Mouse (Mus musculus) T-helper 17 cell (primary cell): Measurements from ENCODE around the gene Hps4.
"Not testable (repeated sequence)": the region's sequence is repeated elsewhere in the genome, so short reads cannot be mapped to it uniquely, and the experiment has no call there.

Experiments
- in situ Hi-C, 2 experiments: fragments of 300-600 bp; cut with MboI, MseI; formaldehyde crosslinking; loops; 1 replicate in 1 of 2; 2 replicates in 1 of 2; pipeline ENCODE4 v1.15.1; 2025; ENCODE audit warnings: high pct_unique_total_duplicates in 2 of 2

Hps4 gene

DNA sequence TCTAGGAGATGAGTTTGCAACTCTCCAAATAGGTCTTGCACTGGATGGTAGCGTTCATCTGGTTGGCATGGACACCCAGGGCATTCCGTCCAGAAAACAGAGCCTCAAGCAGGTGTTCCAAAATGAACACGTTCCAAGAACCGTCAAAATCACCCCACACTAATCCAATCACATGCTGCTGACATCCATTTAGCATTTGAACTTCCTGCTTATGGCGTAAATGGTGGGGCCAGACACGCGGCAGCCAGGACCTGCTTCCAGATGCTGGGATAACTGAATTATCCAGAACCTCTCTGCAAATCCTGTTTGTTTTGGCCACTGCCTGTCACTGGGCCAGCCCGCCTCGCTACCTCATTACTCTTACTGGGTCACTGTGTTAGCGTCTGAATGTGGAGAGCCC is 56.4 kb downstream of the Hps4 start:
- in situ Hi-C loops = no loop called here

DNA sequence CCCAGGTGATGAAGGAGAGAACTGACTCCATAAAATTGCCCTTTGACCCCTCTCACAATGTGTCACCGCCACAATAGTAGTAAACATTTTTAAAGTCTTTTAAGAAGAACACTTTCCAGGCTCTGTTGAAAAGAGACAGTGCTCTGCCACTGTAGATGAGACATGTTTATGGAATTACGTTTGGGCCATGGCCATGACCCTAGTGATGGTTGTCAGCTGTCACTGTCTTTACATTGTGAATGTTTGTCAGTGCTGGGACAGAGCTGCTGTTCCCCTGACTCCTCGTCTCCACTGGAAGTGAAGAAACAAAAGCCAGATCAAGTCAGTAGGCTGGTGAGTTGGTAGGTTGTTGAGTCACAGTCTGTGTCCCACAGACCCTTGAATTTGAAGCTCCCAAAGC is 59.6 kb downstream of the Hps4 start:
- in situ Hi-C loops = no loop called here

DNA sequence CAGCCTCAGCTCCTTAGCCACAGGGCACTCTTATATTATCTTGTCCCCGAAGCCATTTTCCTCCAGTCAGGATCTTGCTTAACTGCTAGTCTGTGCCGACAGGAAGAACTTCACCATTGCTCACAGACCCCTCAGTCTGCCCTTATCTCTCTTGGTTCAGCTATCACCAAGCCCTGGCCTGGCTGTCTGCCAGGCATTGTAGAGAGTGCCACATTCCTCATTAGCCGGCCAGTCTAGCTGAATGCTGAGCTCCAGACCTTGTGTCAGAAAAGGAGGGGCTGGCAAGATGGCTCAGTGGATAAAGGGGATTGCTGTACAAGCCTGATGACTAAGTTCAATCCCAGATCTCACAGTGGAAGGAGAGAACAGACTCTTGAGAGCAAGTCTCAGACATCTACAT is 63.1 kb downstream of the Hps4 start:
- in situ Hi-C loops = no loop called here

GRCm38 (mm10) chr5:112409274-112409673 is 66.4 kb downstream of the Hps4 start:
- in situ Hi-C loops = no loop called here

DNA sequence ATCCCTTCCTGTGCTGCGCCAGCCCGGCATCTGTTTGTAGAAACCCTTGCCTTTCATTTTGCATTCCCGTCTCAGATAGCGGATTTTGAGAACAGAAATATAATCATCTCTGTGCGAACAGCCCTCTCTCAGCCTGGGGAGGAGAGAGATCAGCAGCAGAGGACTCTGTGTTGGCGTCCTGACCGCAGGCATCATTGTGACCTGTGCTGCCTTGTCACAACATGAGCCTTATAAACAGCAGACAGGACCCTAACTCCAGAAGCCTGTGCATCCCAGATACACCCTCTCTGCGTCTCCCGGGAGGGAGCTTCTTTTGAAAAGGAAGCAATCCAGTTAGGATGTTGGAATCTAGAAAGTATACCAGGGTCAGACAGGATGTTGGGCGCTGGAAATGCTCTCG is 68.2 kb downstream of the Hps4 start:
- in situ Hi-C loops = no loop called here

GRCm38 (mm10) chr5:112411514-112412335 is 68.8 kb downstream of the Hps4 start:
- in situ Hi-C loops = no loop called here

DNA sequence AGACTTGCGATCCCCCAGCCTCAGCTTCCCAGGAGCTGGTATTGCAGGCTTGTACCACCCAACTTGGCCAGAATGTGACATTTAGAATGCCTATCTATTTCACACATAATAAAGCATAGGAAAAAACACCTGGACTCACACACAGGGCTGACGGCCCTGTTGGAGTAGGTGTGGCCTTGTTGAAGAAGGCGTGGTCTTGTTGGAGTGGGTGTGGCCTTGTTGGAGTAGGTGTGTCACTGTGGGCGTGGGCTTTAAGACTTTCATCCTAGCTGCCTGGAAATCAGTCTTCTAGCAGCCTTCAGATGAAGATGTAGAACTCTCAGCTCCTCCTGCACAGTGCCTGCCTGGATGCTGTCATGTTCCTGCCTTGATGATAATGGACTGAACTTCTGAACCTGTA is 69.9 kb downstream of the Hps4 start:
- in situ Hi-C loops = not testable (repeated sequence)

GRCm38 (mm10) chr5:112416673-112417072 is 73.8 kb downstream of the Hps4 start:
- in situ Hi-C loops = no loop called here

DNA sequence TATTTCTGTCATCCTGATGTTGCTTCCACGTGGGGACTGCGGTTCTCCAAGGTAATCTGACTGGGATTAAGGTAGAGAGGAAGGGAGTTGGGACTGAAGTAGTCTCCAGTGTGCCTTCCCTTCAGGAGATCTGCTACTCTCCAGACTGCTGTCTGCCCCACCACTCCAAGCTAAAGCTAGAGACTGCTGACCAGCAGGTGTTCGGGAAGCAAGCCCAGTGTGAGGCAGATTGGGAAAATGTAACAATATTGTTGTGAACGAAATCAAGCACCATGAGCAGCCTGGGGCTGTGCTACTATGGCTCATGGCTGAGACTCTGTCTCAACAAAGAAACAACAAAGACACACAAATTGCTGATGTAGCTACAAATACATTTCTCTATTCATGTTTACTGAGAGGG is 75.1 kb downstream of the Hps4 start:
- in situ Hi-C loops = no loop called here

- in situ Hi-C loops = no loop called here
Measured at GRCm38 (mm10) chr5:112419535-112419934, 76.7 kb downstream of the Hps4 start.

- in situ Hi-C loops = no loop called here
Measured at GRCm38 (mm10) chr5:112426635-112427034, 83.8 kb downstream of the Hps4 start.

- in situ Hi-C loops = no loop called here
Measured at GRCm38 (mm10) chr5:112427283-112427682, 84.4 kb downstream of the Hps4 start.
